Mouse (Mus musculus) MEL (cell line): ENCODE measurements at regions not wholly inside any gene's neighbourhood (a gene's known extent, or its start where the extent isn't known, plus 50 kb on each side); places are given as distances from the start of the nearest gene placed in this dataset.

Experiments used
- DNase-seq: peaks from one replicate; pipeline ENCODE4 v3.0.0; 2011; ENCODE audit warnings: low read depth, low spot score
- H3K27ac ChIP-seq: 2 replicates; pipeline ENCODE4 v1.5.1; 2012; ENCODE audit warnings: low read depth, mild to moderate bottlenecking, control low read depth, low read length, moderate library complexity; ENCODE audit not compliant: control insufficient read depth
- H3K27me3 ChIP-seq, 2 experiments: fragments of 150-350 bp in 1 of 2; sonication (generic) in 1 of 2; 2 replicates each; pipeline ENCODE4 v1.6.1; 2012; ENCODE audit warnings: low read length in 2 of 2, mild to moderate bottlenecking in 2 of 2, improper control_type of control experiment in 1 of 2, moderate library complexity in 1 of 2; ENCODE audit not compliant: insufficient read depth in 2 of 2, control insufficient read depth in 1 of 2
- H3K36me3 ChIP-seq, 2 experiments: 2 replicates each; pipeline ENCODE4 v1.6.1; 2012 to 2014; ENCODE audit warnings: low read length in 2 of 2, improper control_type of control experiment in 1 of 2, inconsistent platforms in 1 of 2, mild to moderate bottlenecking in 1 of 2; ENCODE audit not compliant: insufficient read depth in 2 of 2, control insufficient read depth in 1 of 2
- H3K4me1 ChIP-seq, 2 experiments: fragments of 150-350 bp in 1 of 2; sonication (generic) in 1 of 2; 2 replicates each; pipeline ENCODE4 v1.6.1; 2012; ENCODE audit warnings: low read length in 2 of 2, improper control_type of control experiment in 1 of 2, mild to moderate bottlenecking in 1 of 2; ENCODE audit not compliant: insufficient read depth in 2 of 2, control insufficient read depth in 1 of 2
- H3K4me3 ChIP-seq, 2 experiments: fragments of 150-350 bp in 1 of 2; sonication (generic) in 1 of 2; 2 replicates each; pipeline ENCODE4 v1.5.1; 2012; ENCODE audit warnings: low read depth in 2 of 2, low read length in 2 of 2, mild to moderate bottlenecking in 2 of 2, moderate library complexity in 2 of 2, control low read depth in 1 of 2, improper control_type of control experiment in 1 of 2; ENCODE audit not compliant: control insufficient read depth in 1 of 2, insufficient read depth in 1 of 2
- H3K79me2 ChIP-seq: 2 replicates; pipeline ENCODE4 v1.6.1; 2012; ENCODE audit warnings: mild to moderate bottlenecking, low read length, moderate library complexity; ENCODE audit not compliant: control insufficient read depth, poor library complexity, insufficient read depth
- H3K9ac ChIP-seq: 2 replicates; pipeline ENCODE4 v1.6.1; 2012; ENCODE audit warnings: low read depth, mild to moderate bottlenecking, control low read depth, low read length, moderate library complexity; ENCODE audit not compliant: control insufficient read depth, poor library complexity, severe bottlenecking
- H3K9me3 ChIP-seq: fragments of 150-350 bp; sonication (generic); replicated peaks from 2 replicates; pipeline ENCODE4 v1.6.1; 2012; ENCODE audit warnings: mild to moderate bottlenecking, low read length, improper control_type of control experiment, moderate library complexity; ENCODE audit not compliant: insufficient read depth
- BHLHE40 ChIP-seq: IDR thresholded peaks from 2 replicates; pipeline ENCODE4 v1.6.1; 2012; ENCODE audit warnings: low read depth, mild to moderate bottlenecking, inconsistent platforms, low read length, improper control_type of control experiment, borderline replicate concordance
- CHD2 ChIP-seq: IDR thresholded peaks from 2 replicates; pipeline ENCODE4 v1.6.1; 2011; ENCODE audit warnings: low read length, improper control_type of control experiment
- HCFC1 ChIP-seq: IDR thresholded peaks from 2 replicates; pipeline ENCODE4 v1.6.1; 2012; ENCODE audit warnings: low read depth, mild to moderate bottlenecking, inconsistent platforms, low read length, improper control_type of control experiment, moderate library complexity
- MEF2A ChIP-seq: IDR thresholded peaks from 2 replicates; pipeline ENCODE4 v1.6.1; 2014; ENCODE audit warnings: low read depth, mild to moderate bottlenecking, inconsistent platforms, low read length, improper control_type of control experiment; ENCODE audit not compliant: poor library complexity, insufficient replicate concordance, severe bottlenecking; ENCODE audit errors: extremely low read depth
- MXI1 ChIP-seq: IDR thresholded peaks from 2 replicates; pipeline ENCODE4 v1.6.1; 2011; ENCODE audit warnings: mild to moderate bottlenecking, low read depth, low read length, improper control_type of control experiment
- MYC ChIP-seq: IDR thresholded peaks from 2 replicates; pipeline ENCODE4 v1.6.1; 2011; ENCODE audit warnings: low read depth, mild to moderate bottlenecking, low read length, improper control_type of control experiment, moderate library complexity
- NRF1 ChIP-seq: IDR thresholded peaks from 2 replicates; pipeline ENCODE4 v1.6.1; 2014; ENCODE audit warnings: low read depth, mild to moderate bottlenecking, inconsistent platforms, low read length, improper control_type of control experiment, moderate library complexity; ENCODE audit not compliant: poor library complexity, insufficient read depth, severe bottlenecking
- POLR2AphosphoS5 ChIP-seq: IDR thresholded peaks from 2 replicates; pipeline ENCODE4 v1.6.1; 2012; ENCODE audit warnings: low read depth, borderline replicate concordance, mild to moderate bottlenecking, inconsistent platforms, low read length, moderate library complexity, mixed read lengths
- RCOR1 ChIP-seq: IDR thresholded peaks from 2 replicates; pipeline ENCODE4 v1.6.1; 2012; ENCODE audit warnings: low read depth, mild to moderate bottlenecking, inconsistent platforms, low read length, improper control_type of control experiment
- SMC3 ChIP-seq: IDR thresholded peaks from 2 replicates; pipeline ENCODE4 v1.6.1; 2011; ENCODE audit warnings: low read depth, low read length, improper control_type of control experiment
- TBP ChIP-seq: IDR thresholded peaks from 2 replicates; pipeline ENCODE4 v1.8.0; 2011; ENCODE audit warnings: low read depth, low read length, improper control_type of control experiment
- TCF12 ChIP-seq: IDR thresholded peaks from 2 replicates; pipeline ENCODE4 v1.6.1; 2014; ENCODE audit warnings: low read depth, mild to moderate bottlenecking, inconsistent platforms, low read length, improper control_type of control experiment, moderate library complexity
- USF1 ChIP-seq: IDR thresholded peaks from 2 replicates; pipeline ENCODE4 v1.6.1; 2014; ENCODE audit warnings: low read depth, mild to moderate bottlenecking, inconsistent platforms, low read length, improper control_type of control experiment, moderate library complexity
- USF2 ChIP-seq, 2 experiments: IDR thresholded peaks; 2 replicates each; pipeline ENCODE4 v1.6.1; 2011 to 2012; ENCODE audit warnings: improper control_type of control experiment in 2 of 2, low read length in 2 of 2, borderline replicate concordance in 1 of 2, inconsistent platforms in 1 of 2, low read depth in 1 of 2, mild to moderate bottlenecking in 1 of 2; ENCODE audit not compliant: insufficient read depth in 1 of 2
- ZKSCAN1 ChIP-seq: IDR thresholded peaks from 2 replicates; pipeline ENCODE4 v1.6.1; 2012; ENCODE audit warnings: low read depth, mild to moderate bottlenecking, inconsistent platforms, low read length, improper control_type of control experiment, moderate library complexity
- ZMIZ1 ChIP-seq: IDR thresholded peaks from 2 replicates; pipeline ENCODE4 v1.6.1; 2012; ENCODE audit warnings: low read depth, mild to moderate bottlenecking, inconsistent platforms, low read length, improper control_type of control experiment, moderate library complexity

- peak; percentile 86; the same call in 1 of the 2 replicates for TF ChIP-seq BHLHE40
- TF ChIP-seq ZMIZ1, result no peak
- TF ChIP-seq SMC3, result no peak
- TF ChIP-seq NRF1, result no peak
- no peak for TF ChIP-seq RCOR1
- TF ChIP-seq, all 39 proteins: peak for 9
Measured at GRCm38 (mm10) chr3:148491287-148491686, 499.1 kb downstream of the Adgrl2 start (continued).

- Histone ChIP-seq H3K79me2 (no peaks in the 10 kb centered on the region), H3K36me3 (peaks cover 0 to 21% of the 10 kb centered on the region in 2 experiments; a peak in 2 of 4 replicates), H3K27ac (no peak overlapping the region), H3K9me3 (no peaks in the 10 kb centered on the region), H3K4me3 (no peak overlapping the region), H3K27me3 (no peaks in the 10 kb centered on the region), H3K4me1 (peaks cover 0 to 21% of the 10 kb centered on the region in 2 experiments; a peak in 2 of 4 replicates), H3K9ac (no peak overlapping the region)
- TF ChIP-seq CHD2 (no peak), USF1 (no peak), TBP (no peak), MYC (no peak), HCFC1 (no peak), MXI1 (no peak), TCF12 (no peak), ZKSCAN1 (no peak), ZMIZ1 (no peak), BHLHE40 (no peak), USF2 (IDR thresholded peaks at IDR 0.05; ENCODE audit: borderline replicate concordance in 1 of 2, insufficient read depth in 1 of 2, low read depth in 1 of 2, low read length in 2 of 2) (no peak), MEF2A (no peak), POLR2AphosphoS5 (no peak)
- no peak for DNase-seq
Measured at GRCm38 (mm10) chr3:148489201-148489600, 501.2 kb downstream of the Adgrl2 start.

DNA sequence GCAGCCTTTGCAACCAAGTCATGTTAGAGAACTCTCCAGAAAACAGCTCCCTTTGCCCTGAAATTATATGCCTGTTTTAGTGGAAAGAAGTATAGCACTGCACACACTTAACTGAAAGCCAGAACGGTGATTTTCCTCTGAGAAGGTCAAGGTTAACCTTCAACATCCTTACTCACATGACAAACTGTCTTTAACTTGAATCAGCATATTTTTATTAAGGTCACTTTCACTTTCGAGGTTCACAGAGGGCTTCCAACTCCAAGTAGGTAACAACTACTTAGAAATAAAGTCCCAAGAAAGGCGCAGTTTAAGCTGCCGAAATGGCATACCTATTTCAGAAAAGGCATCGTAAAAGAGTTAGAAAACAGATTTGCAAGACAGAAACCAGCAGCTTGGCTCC is 502.4 kb downstream of the Adgrl2 start:
- H3K4me1 ChIP-seq, result peaks cover 0 to 16% of the 10 kb centered on the region in 2 experiments; a peak in 2 of 4 replicates
- H3K79me2 ChIP-seq, result no peaks in the 10 kb centered on the region
- no peak for DNase-seq
- H3K9me3 ChIP-seq, result no peaks in the 10 kb centered on the region
- no peak for TF ChIP-seq USF1
- no peak overlapping the region for H3K27ac ChIP-seq
- peaks cover 0 to 16% of the 10 kb centered on the region in 2 experiments; a peak in 2 of 4 replicates for H3K36me3 ChIP-seq
- H3K4me3 ChIP-seq, result no peak overlapping the region
- no peaks in the 10 kb centered on the region for H3K27me3 ChIP-seq
- no peak overlapping the region for H3K9ac ChIP-seq
